Mouse (Mus musculus) Muller cell, postnatal 12 days (primary cell): ENCODE measurements around the gene Klk7.

Experiments used
- DNase-seq: peaks from one replicate; pipeline ENCODE4 v3.0.0-alpha.2; 2015; ENCODE audit errors: inconsistent ontology term

Gene Klk7

GRCm38 (mm10) chr7:43810994-43811393, at the start of gene Klk7:
Klk7 (plus strand) TSS chr7:43811294.
- no peak for DNase-seq

GRCm38 (mm10) chr7:43766484-43766883, 44.6 kb upstream of the Klk7 start:
- no peak for DNase-seq

GRCm38 (mm10) chr7:43768597-43768996, 42.5 kb upstream of the Klk7 start, which contains the start of gene Klk12:
Klk12 (plus strand) TSS chr7:43768897.
- DNase-seq, result no peak

- DNase-seq, result no peak
These were observed 41.5 kb upstream of the Klk7 start for GRCm38 (mm10) chr7:43769636-43770035.

GRCm38 (mm10) chr7:43770701-43771100, 40.4 kb upstream of the Klk7 start:
- DNase-seq, result no peak

- no peak for DNase-seq
These were observed 39.2 kb upstream of the Klk7 start for GRCm38 (mm10) chr7:43771916-43772315.

- no peak for DNase-seq
These were observed 38.2 kb upstream of the Klk7 start for GRCm38 (mm10) chr7:43772901-43773300.

GRCm38 (mm10) chr7:43774364-43774763, 36.7 kb upstream of the Klk7 start, which contains the start of gene Klk11:
Klk11 (plus strand) TSS chr7:43774604.
- DNase-seq, result no peak

- DNase-seq, result no peak
These were observed 36.3 kb upstream of the Klk7 start for GRCm38 (mm10) chr7:43774802-43775201.

GRCm38 (mm10) chr7:43775311-43776057, 35.6 kb upstream of the Klk7 start:
- DNase-seq, result no peak

GRCm38 (mm10) chr7:43776506-43776905, 34.6 kb upstream of the Klk7 start:
- DNase-seq, result no peak

GRCm38 (mm10) chr7:43777423-43777822, 33.7 kb upstream of the Klk7 start:
- no peak for DNase-seq

GRCm38 (mm10) chr7:43778176-43778970, 32.7 kb upstream of the Klk7 start:
- no peak for DNase-seq

GRCm38 (mm10) chr7:43780241-43780640, 30.9 kb upstream of the Klk7 start:
- DNase-seq, result no peak

GRCm38 (mm10) chr7:43780746-43781145, 30.3 kb upstream of the Klk7 start, which contains the start of gene Klk10:
Klk10 (plus strand) TSS chr7:43781035.
- DNase-seq, result peak; percentile 29

- no peak for DNase-seq
These were observed 29.6 kb upstream of the Klk7 start for GRCm38 (mm10) chr7:43781541-43781940.

GRCm38 (mm10) chr7:43782275-43783265, 28.5 kb upstream of the Klk7 start:
- peak; percentile 75 for DNase-seq

- DNase-seq, result peak; percentile 38
These were observed 25.8 kb upstream of the Klk7 start for GRCm38 (mm10) chr7:43785286-43785685.

- peak; percentile 94 for DNase-seq
These were observed 23.0 kb upstream of the Klk7 start for GRCm38 (mm10) chr7:43788096-43788495.

GRCm38 (mm10) chr7:43789295-43789694, 21.8 kb upstream of the Klk7 start:
- no peak for DNase-seq

- DNase-seq, result no peak
These were observed 19.5 kb upstream of the Klk7 start, which contains the start of gene Klk9 for GRCm38 (mm10) chr7:43791591-43791990. Klk9 (plus strand) TSS chr7:43791891.
